Mouse (Mus musculus) testis, adult 2 months (tissue): ENCODE results near the gene Pcdh8. TPM values are rescaled to one million over a fixed set of nuclear protein-coding genes. Genes with fewer than 3 reads are reported as not detected.

ENCODE experiments used
- H3K27ac ChIP-seq: fragments of 200-500 bp; 2 replicates; pipeline ENCODE4 v1.5.1; 2012; ENCODE audit warnings: low read depth, low read length; ENCODE audit not compliant: control insufficient read depth, insufficient read depth
- H3K27me3 ChIP-seq: fragments of 200-500 bp; 2 replicates; pipeline ENCODE4 v1.6.1; 2012; ENCODE audit warnings: mild to moderate bottlenecking, low read length, moderate library complexity; ENCODE audit not compliant: control insufficient read depth, insufficient read depth
- H3K36me3 ChIP-seq: fragments of 200-500 bp; 2 replicates; pipeline ENCODE4 v1.6.1; 2012; ENCODE audit warnings: mild to moderate bottlenecking, low read length; ENCODE audit not compliant: control insufficient read depth, insufficient read depth
- H3K4me1 ChIP-seq: fragments of 200-500 bp; 2 replicates; pipeline ENCODE4 v1.6.1; 2012; ENCODE audit warnings: low read length; ENCODE audit not compliant: control insufficient read depth, insufficient read depth
- H3K4me3 ChIP-seq: fragments of 200-500 bp; 2 replicates; pipeline ENCODE4 v1.5.1; 2012; ENCODE audit warnings: low read depth, mild to moderate bottlenecking, low read length, moderate library complexity, mixed read lengths; ENCODE audit not compliant: control insufficient read depth
- CTCF ChIP-seq: fragments of 200-500 bp; IDR thresholded peaks from 2 replicates; pipeline ENCODE4 v1.5.1; 2012; ENCODE audit warnings: low read depth, mild to moderate bottlenecking, inconsistent platforms, low read length, moderate library complexity; ENCODE audit not compliant: control insufficient read depth, insufficient read depth, insufficient replicate concordance
- POLR2A ChIP-seq: fragments of 200-500 bp; IDR thresholded peaks from 2 replicates; pipeline ENCODE4 v1.6.1; 2012; ENCODE audit warnings: low read depth, mild to moderate bottlenecking, inconsistent platforms, low read length, moderate library complexity; ENCODE audit not compliant: control insufficient read depth
- polyA plus RNA-seq: library from polyadenylated mRNA; depleted of rRNA; stranded (reverse); fragments of >200 nt; gene quantifications from 2 replicates; pipeline ENCODE4 v1.2.3, GENCODE M21; 2012

Pcdh8 gene
- polyA plus RNA-seq, 1 experiment = 0.58 TPM

GRCm38 (mm10) chr14:79780889-79781288 is 9.8 kb upstream of the Pcdh8 start:
- Histone ChIP-seq H3K36me3 (no peaks in the 10 kb centered on the region), H3K27ac (no peak overlapping the region), H3K4me3 (no peak overlapping the region), H3K27me3 (no peaks in the 10 kb centered on the region), H3K4me1 (no peaks in the 10 kb centered on the region)
- TF ChIP-seq POLR2A = no peak
- TF ChIP-seq CTCF = no peak

- Histone ChIP-seq H3K4me1 (no peaks in the 10 kb centered on the region), H3K27me3 (no peaks in the 10 kb centered on the region), H3K27ac (no peak overlapping the region), H3K4me3 (no peak overlapping the region), H3K36me3 (no peaks in the 10 kb centered on the region)
- TF ChIP-seq POLR2A (no peak), CTCF (no peak)
Measured at GRCm38 (mm10) chr14:79780332-79780731, 9.2 kb upstream of the Pcdh8 start.

- H3K36me3 ChIP-seq = no peaks in the 10 kb centered on the region
- no peaks in the 10 kb centered on the region for H3K27me3 ChIP-seq
- H3K4me1 ChIP-seq = no peaks in the 10 kb centered on the region
- H3K4me3 ChIP-seq = no peak overlapping the region
- no peak for TF ChIP-seq POLR2A
- no peak for TF ChIP-seq CTCF
- H3K27ac ChIP-seq = no peak overlapping the region
Measured at GRCm38 (mm10) chr14:79779841-79780240, 8.7 kb upstream of the Pcdh8 start.

- TF ChIP-seq POLR2A (no peak), CTCF (no peak)
- Histone ChIP-seq H3K27ac (no peak overlapping the region), H3K4me1 (peaks cover 32% of the 10 kb centered on the region), H3K27me3 (peaks cover 3% of the 10 kb centered on the region; the same call in 1 of the 2 replicates), H3K4me3 (no peak overlapping the region), H3K36me3 (no peaks in the 10 kb centered on the region)
Measured at GRCm38 (mm10) chr14:79773425-79774391, 2.6 kb upstream of the Pcdh8 start.

GRCm38 (mm10) chr14:79771802-79772511 is 845 bp upstream of the Pcdh8 start:
- H3K4me3 ChIP-seq = no peak overlapping the region
- TF ChIP-seq CTCF = no peak
- no peak for TF ChIP-seq POLR2A
- peaks cover 45% of the 10 kb centered on the region for H3K4me1 ChIP-seq
- H3K36me3 ChIP-seq = no peaks in the 10 kb centered on the region
- H3K27me3 ChIP-seq = peaks cover 5% of the 10 kb centered on the region; the same call in 1 of the 2 replicates
- no peak overlapping the region for H3K27ac ChIP-seq

- TF ChIP-seq CTCF (no peak), POLR2A (no peak)
- Histone ChIP-seq H3K36me3 (no peaks in the 10 kb centered on the region), H3K27me3 (peaks cover 5% of the 10 kb centered on the region; the same call in 1 of the 2 replicates), H3K4me3 (peak overlapping the region; percentile 80), H3K4me1 (peaks cover 45% of the 10 kb centered on the region), H3K27ac (no peak overlapping the region)
Measured at GRCm38 (mm10) chr14:79770306-79771093, 612 bp downstream of the Pcdh8 start.

- Histone ChIP-seq H3K4me3 (peak overlapping the region; percentile 80), H3K27ac (no peak overlapping the region), H3K36me3 (no peaks in the 10 kb centered on the region), H3K4me1 (peaks cover 45% of the 10 kb centered on the region), H3K27me3 (peaks cover 5% of the 10 kb centered on the region; the same call in 1 of the 2 replicates)
- TF ChIP-seq POLR2A (no peak; the same call in 1 of the 2 replicates), CTCF (peak; percentile 60; the same call in 1 of the 2 replicates)
Measured at GRCm38 (mm10) chr14:79769618-79770017, 1.5 kb downstream of the Pcdh8 start.
